Mouse (Mus musculus) kidney, adult 11 months (tissue): ENCODE results near the gene Slc35a2.

Experiments
- DNase-seq: peaks from one replicate; pipeline ENCODE4 v3.0.0; 2022

Gene Slc35a2

GRCm38 (mm10) chrX:7883841-7884567 lies at the start of gene Slc35a2:
Gene Slc35a2 (plus strand): TSS chrX:7884028.
- peak; percentile 96 for DNase-seq

GRCm38 (mm10) chrX:7837146-7837545 lies 46.7 kb upstream of the Slc35a2 start:
- no peak for DNase-seq

GRCm38 (mm10) chrX:7840842-7841162 lies 43.0 kb upstream of the Slc35a2 start:
- DNase-seq: no peak

GRCm38 (mm10) chrX:7841163-7842162 lies 42.4 kb upstream of the Slc35a2 start, which contains the start of gene Otud5:
Gene Otud5 (plus strand): TSS chrX:7841364.
- peak; percentile 96 for DNase-seq

- no peak for DNase-seq
Measured at GRCm38 (mm10) chrX:7842318-7842717, 41.5 kb upstream of the Slc35a2 start.

GRCm38 (mm10) chrX:7847845-7848244 lies 36.0 kb upstream of the Slc35a2 start:
- DNase-seq: no peak

GRCm38 (mm10) chrX:7854578-7854977 lies 29.2 kb upstream of the Slc35a2 start:
- no peak for DNase-seq

GRCm38 (mm10) chrX:7859191-7859753 lies 24.6 kb upstream of the Slc35a2 start:
- DNase-seq: no peak

- DNase-seq: no peak
Measured at GRCm38 (mm10) chrX:7863181-7863580, 20.6 kb upstream of the Slc35a2 start.

- no peak for DNase-seq
Measured at GRCm38 (mm10) chrX:7864551-7864950, 19.3 kb upstream of the Slc35a2 start.

- DNase-seq: no peak
Measured at GRCm38 (mm10) chrX:7865343-7865742, 18.5 kb upstream of the Slc35a2 start.

GRCm38 (mm10) chrX:7865786-7866185 lies 18.0 kb upstream of the Slc35a2 start:
- no peak for DNase-seq

GRCm38 (mm10) chrX:7867141-7867540 lies 16.7 kb upstream of the Slc35a2 start:
- no peak for DNase-seq

- no peak for DNase-seq
Measured at GRCm38 (mm10) chrX:7868506-7868905, 15.3 kb upstream of the Slc35a2 start.

- no peak for DNase-seq
Measured at GRCm38 (mm10) chrX:7869826-7870225, 14.0 kb upstream of the Slc35a2 start.

GRCm38 (mm10) chrX:7878007-7878419 lies 5.8 kb upstream of the Slc35a2 start, which contains the start of gene Pim2:
Gene Pim2 (plus strand): TSS chrX:7878262.
- DNase-seq: peak; percentile 90

GRCm38 (mm10) chrX:7878495-7878894 lies 5.3 kb upstream of the Slc35a2 start:
- no peak for DNase-seq

- DNase-seq: peak; percentile 71
Measured at GRCm38 (mm10) chrX:7879819-7880218, 4.0 kb upstream of the Slc35a2 start.

- DNase-seq: no peak
Measured at GRCm38 (mm10) chrX:7898211-7898610, 14.4 kb downstream of the Slc35a2 start.

GRCm38 (mm10) chrX:7898880-7899874 lies 15.3 kb downstream of the Slc35a2 start, which contains the start of the genes Pqbp1 and Timm17b:
Gene Pqbp1 (minus strand): TSS chrX:7899269.
Gene Timm17b (plus strand): TSS chrX:7899357.
- peak; percentile 93 for DNase-seq

GRCm38 (mm10) chrX:7904441-7904840 lies 20.6 kb downstream of the Slc35a2 start:
- no peak for DNase-seq

GRCm38 (mm10) chrX:7907735-7908134 lies 23.9 kb downstream of the Slc35a2 start, which contains the start of gene Gm10491:
Gene Gm10491 (minus strand): TSS chrX:7907835.
- DNase-seq: no peak
